Mouse (Mus musculus) erythroblast, embryonic 14.5 days (primary cell): ENCODE measurements around the gene Nptx1.

ENCODE experiments used
- GATA1 ChIP-seq: IDR thresholded peaks from 2 replicates; pipeline ENCODE4 v1.6.1; 2012; ENCODE audit warnings: low read length, inconsistent platforms, mixed read lengths
- TAL1 ChIP-seq: IDR thresholded peaks from 3 replicates; pipeline ENCODE4 v1.6.1; 2012; ENCODE audit warnings: low read length, inconsistent platforms, mixed read lengths

DNA sequence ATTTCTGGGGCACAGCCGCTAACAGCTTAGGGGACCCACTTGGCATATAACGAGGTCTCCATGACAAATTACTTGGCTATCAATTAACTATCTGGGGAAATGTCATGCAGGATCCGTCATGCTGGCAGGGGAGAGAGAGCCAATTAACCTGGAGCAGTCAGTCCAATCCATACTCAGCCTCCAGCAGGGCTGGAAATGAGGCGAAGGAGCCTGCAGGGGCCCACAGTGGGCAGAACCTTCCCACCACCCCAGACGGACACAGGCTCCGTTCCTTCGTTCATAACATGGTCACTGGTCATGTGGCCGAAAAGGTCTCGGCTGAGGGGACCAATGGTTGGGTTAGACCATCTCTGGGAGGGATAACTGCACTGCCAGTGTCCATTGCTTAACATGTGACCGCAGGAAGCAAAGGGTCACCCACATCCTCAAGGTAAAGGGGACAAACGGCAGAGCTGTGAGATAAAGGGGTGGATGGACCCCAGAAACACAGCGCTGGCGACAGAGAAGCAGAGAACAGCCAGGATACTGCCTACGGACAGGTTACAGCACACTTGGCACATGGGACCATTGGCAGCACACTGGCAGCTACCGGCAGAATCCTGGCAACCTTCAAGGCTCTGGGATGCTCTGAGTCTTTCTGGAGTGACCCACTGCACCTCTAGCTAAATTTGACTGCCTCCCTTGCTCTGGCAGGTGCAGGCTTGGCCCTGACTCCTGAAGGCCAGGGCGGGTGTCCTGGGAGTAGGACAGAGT lies 33.3 kb downstream of the Nptx1 start:
- TF ChIP-seq GATA1, result no peak
- no peak for TF ChIP-seq TAL1
